Mouse (Mus musculus) fibroblast of lung, adult 2 months (primary cell): ENCODE data around the gene Fbxw11.
"Not testable (repeated sequence)": the region's sequence is repeated elsewhere in the genome, so short reads cannot be mapped to it uniquely, and the experiment has no call there.

Experiments
- DNase-seq: peaks from one replicate; pipeline ENCODE4 v3.0.0-alpha.2; 2011; ENCODE audit warnings: low read depth

Fbxw11 gene

GRCm38 (mm10) chr11:32708739-32709501 is 66.4 kb downstream of the Fbxw11 start:
- no peak for DNase-seq

- DNase-seq: no peak
These were observed 67.0 kb downstream of the Fbxw11 start for GRCm38 (mm10) chr11:32709563-32709962.

- no peak for DNase-seq
These were observed 71.7 kb downstream of the Fbxw11 start for GRCm38 (mm10) chr11:32714230-32714629.

- DNase-seq: no peak
These were observed 72.4 kb downstream of the Fbxw11 start for GRCm38 (mm10) chr11:32714896-32715295.

GRCm38 (mm10) chr11:32715495-32715894 is 73.0 kb downstream of the Fbxw11 start:
- no peak for DNase-seq

GRCm38 (mm10) chr11:32715970-32716369 is 73.4 kb downstream of the Fbxw11 start:
- DNase-seq: no peak

- DNase-seq: no peak
These were observed 74.4 kb downstream of the Fbxw11 start for GRCm38 (mm10) chr11:32716876-32717275.

- not testable (repeated sequence) for DNase-seq
These were observed 75.2 kb downstream of the Fbxw11 start for GRCm38 (mm10) chr11:32717711-32718110.

- DNase-seq: no peak
These were observed 75.8 kb downstream of the Fbxw11 start for GRCm38 (mm10) chr11:32718371-32718770.

GRCm38 (mm10) chr11:32718979-32719378 is 76.5 kb downstream of the Fbxw11 start:
- DNase-seq: no peak

- DNase-seq: no peak
These were observed 80.1 kb downstream of the Fbxw11 start for GRCm38 (mm10) chr11:32722653-32723052.

- no peak for DNase-seq
These were observed 80.8 kb downstream of the Fbxw11 start for GRCm38 (mm10) chr11:32723287-32723686.

GRCm38 (mm10) chr11:32725171-32725570 is 82.6 kb downstream of the Fbxw11 start:
- no peak for DNase-seq

- DNase-seq: no peak
These were observed 89.9 kb downstream of the Fbxw11 start for GRCm38 (mm10) chr11:32732467-32732866.

- DNase-seq: no peak
These were observed 90.7 kb downstream of the Fbxw11 start for GRCm38 (mm10) chr11:32733195-32733594.

- no peak for DNase-seq
These were observed 93.8 kb downstream of the Fbxw11 start for GRCm38 (mm10) chr11:32736371-32736770.

GRCm38 (mm10) chr11:32737729-32738128 is 95.2 kb downstream of the Fbxw11 start:
- DNase-seq: no peak

GRCm38 (mm10) chr11:32743891-32744290 is 101.4 kb downstream of the Fbxw11 start:
- DNase-seq: no peak

- no peak for DNase-seq
These were observed 101.9 kb downstream of the Fbxw11 start for GRCm38 (mm10) chr11:32744463-32744862.

GRCm38 (mm10) chr11:32745466-32745865 is 102.9 kb downstream of the Fbxw11 start:
- DNase-seq: no peak

GRCm38 (mm10) chr11:32746036-32746435 is 103.5 kb downstream of the Fbxw11 start:
- DNase-seq: no peak

GRCm38 (mm10) chr11:32746475-32746874 is 104.0 kb downstream of the Fbxw11 start:
- no peak for DNase-seq

- no peak for DNase-seq
These were observed 106.3 kb downstream of the Fbxw11 start for GRCm38 (mm10) chr11:32748800-32749199.
